Mouse (Mus musculus) kidney, adult 18-20 months (tissue): ENCODE measurements around the gene Fgfr1op2.

Source experiments
- DNase-seq: peaks from one replicate; pipeline ENCODE4 v3.0.0; 2021

Fgfr1op2 gene

DNA sequence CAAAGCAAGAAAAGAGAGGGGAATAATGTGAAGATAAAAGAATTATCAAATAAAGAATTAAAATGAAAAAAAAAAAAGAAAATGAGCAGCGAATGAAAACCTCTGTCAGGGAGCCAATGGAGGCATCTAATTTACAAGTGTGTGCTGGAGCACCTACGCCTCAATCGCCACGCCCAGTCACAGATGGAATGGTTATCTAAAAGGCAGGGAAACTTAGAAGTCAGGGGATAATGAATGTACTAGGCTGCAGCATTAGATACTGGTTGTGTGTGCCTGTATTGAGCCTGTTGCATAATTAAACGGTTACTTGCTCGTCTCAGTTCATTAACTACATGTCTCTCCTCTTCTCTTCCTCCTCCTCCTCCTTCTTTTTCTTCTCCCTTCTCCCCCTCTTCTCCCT, 34.4 kb downstream of the Fgfr1op2 start:
- no peak for DNase-seq

DNA sequence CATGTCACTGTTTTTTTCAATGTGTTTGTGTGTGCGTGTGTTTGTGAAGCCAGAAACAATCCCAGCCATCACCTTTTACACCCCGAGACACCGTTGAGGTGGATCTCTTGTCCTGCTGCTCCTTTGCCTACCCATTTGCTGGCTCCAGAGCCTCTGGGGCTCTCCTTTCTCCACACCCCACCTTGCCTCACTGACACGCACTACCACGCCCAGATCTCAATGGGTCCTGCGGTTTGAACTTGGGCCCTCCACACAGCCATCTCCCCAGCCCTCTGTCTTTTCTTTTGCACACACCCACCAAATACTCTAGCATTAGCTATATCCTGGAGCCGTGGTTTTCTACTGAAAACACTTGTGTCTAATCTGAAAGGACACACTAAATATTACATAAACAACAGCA, 34.9 kb downstream of the Fgfr1op2 start:
- DNase-seq = no peak

GRCm38 (mm10) chr6:146612736-146613135, 35.7 kb downstream of the Fgfr1op2 start:
- DNase-seq = no peak

DNA sequence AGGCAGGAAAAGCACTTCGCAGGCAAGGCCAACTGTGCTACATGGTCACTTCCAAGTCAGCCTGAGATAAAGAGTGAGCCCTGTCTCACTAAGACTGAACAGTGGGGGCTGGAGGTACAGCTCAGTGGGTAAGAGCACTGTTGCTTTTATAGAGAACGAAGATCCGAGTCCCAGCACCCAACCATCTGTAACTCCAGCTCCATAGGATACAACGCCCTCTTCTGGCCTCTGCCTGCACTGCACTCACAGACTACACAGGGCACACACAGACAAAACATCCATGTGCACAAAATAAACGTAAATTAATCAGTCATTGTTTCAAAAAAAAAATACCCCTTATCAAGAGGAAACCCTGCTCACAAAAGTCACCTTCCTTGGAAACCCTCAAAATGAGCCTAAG, 36.9 kb downstream of the Fgfr1op2 start:
- DNase-seq = no peak

DNA sequence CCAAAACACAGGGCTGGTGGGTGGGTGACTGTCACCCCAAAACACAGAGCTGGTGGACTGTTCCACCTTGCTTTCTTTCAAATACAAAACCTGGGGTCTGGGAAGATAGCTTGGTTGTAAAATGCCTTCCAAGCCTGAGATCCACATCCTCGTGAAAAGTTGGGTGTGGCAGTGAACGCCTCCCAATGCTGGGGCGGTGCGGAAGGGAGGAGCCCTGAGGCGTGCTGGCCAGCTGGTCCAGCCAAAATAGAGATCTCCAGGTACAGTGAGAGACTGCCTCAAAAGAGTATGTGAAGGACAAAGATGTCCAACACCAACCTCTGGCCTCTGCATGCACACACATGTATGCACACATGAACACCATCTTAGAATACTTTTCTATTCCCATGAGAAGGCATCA, 37.5 kb downstream of the Fgfr1op2 start:
- DNase-seq = no peak

- DNase-seq = no peak
Observed at GRCm38 (mm10) chr6:146615891-146616290, 38.9 kb downstream of the Fgfr1op2 start.

- DNase-seq = no peak
Observed at GRCm38 (mm10) chr6:146616670-146617069, 39.7 kb downstream of the Fgfr1op2 start.

DNA sequence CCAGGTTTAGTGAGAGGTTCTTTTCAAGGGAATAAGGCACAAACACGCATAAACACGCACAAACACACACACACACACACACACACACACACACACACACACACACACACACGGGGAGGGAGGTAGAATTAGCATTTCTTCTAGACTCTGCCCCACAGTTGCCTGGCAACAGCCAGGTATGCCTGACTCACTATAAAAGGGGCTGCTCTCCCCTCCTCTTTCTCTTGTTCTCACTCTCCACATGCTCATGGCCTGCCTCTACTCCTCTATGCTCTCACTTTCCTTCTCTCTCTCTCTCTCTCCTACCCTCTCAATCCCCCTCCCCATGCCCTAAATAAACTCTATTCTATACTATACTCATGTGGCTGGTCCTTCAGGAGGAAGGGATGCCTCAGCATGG, 51.1 kb downstream of the Fgfr1op2 start:
- DNase-seq = no peak

DNA sequence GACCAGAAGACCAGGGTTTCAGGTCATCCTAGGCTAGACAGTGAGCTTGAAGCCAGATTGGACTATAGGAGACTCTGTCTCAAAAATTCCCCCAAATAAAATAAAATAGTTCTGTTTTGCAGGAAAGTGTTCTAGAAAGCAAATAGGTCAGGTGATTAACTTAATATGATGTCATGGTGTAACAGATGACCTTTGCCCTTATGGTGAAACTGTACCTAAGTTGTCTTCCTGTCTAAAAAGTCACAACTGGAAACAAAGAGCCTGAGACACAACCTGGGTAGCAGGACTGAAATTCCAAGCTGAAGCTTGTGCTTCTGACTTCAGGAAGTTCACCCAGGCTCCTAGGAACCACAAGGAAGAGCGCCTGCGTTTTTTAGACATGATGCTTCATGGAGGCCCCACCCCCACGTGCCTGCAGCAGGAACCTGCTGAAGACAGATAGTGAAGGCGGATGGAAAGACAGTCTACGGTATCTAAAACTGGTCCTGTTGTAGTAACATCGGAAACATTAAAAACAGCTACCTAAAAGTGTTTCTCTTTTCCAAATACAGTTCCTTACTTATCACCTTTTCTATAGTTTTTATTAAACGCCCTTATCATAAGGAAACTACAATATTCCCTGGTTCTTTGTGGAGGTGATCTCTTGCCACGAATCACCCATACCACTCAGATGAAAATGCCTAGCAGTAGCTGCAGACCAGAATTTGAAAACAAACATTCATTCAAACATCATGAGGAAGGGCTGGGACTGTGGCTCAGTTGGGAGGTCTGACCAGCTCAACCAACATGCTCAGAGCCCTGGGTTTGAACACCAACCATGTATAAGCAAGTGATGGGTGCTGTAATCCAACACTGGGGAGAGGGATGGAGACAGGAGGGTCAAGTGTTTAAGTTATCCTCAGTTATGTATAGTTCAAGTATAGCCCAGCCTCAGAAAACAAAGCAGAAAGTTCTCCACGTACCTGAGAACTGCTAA, 53.1 kb downstream of the Fgfr1op2 start:
- no peak for DNase-seq

DNA sequence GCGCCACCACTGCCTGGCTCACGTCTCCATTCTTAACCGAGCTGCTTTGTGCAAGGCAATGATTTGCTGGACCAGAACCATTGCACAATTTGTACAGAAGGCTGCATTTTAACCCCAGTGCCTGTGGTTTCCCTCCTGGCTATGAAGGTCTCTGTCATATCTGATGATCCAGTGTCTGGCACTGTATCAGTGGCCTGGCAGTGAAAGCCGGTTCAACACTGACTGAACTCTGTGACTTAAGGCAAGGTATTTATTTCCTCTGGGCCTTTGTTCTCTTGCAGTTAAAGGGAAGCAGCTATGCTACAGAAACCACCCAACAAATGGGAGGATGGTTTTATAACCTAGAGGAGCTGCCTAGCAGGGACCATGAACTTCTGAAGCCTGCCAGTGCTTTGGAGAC, 54.0 kb downstream of the Fgfr1op2 start:
- peak; percentile 50 for DNase-seq

GRCm38 (mm10) chr6:146631847-146632246, 54.8 kb downstream of the Fgfr1op2 start:
- DNase-seq = no peak

- DNase-seq = no peak
Observed at GRCm38 (mm10) chr6:146632403-146632802, 55.4 kb downstream of the Fgfr1op2 start.

DNA sequence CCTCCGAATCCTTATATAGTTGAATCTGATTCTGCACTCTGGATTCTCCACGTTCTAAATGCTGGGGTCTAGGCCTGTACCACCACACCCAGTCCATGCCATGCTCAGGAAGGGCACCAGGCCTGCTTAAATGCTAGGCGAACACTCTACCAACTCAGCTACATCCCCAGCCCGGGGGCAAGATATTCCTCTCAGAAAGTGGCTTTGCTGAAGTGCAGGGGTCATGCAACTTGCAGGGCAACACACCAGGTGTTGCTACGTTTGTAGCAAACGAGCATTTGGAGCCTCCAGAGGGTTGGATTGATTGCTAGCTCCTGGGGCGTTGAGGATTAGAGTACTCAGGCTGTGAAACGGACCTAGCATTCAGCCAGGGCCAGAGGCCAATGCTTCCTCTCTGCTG, 56.1 kb downstream of the Fgfr1op2 start:
- peak; percentile 39 for DNase-seq

DNA sequence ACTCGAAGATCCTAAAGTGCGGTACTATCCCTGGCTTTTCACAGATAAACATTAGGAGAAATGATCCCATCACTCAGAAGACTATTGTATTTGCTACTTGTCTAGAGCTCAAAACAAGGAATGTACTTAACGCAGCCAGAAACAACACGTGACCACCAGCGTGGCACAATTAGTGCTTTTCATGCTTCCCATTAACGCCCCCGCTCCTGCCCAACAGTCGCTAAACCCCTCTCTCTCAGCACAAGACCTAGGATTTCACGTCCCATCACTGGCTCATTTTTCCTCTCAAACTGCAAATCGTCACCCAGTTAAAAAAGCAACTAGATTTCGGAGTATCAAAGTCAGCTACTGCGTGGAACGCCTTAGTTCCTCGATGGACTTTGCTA, 56.6 kb downstream of the Fgfr1op2 start:
- DNase-seq = peak; percentile 58

DNA sequence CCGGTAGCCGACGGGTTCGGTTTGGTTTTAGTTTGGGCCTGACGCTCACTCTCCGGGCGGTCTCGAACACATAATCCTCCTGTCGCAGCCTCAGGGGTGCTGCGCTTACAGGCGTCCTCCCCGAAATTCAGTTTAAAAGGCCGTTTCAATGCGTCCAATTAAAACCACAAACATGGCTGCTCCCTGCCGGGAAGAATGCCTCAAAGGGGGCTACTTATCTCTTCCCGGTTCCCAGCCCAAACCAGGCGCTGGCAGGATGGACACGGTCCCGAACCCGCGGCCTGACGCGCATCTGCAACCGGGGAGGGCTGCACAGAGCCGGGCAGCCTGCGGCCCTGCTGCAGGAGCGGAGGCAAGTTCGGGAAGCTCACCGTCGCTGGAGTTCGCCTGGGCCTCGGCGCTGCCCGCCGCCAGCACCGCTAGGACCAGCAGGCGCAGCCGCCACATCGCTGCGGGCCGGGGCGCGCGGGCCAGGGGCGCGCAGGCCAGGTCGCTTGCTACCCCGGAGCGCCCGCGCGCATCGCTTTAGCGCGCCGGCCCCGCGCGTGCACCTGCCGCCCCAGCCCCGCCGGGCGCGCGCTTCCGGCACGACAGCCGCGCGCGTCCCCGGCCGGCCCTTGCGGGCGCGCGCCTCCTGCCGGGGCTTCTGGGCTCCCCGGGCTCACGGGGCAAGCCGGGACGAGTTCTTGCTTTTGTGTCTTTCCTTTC, 57.2 kb downstream of the Fgfr1op2 start:
- peak; percentile 78 for DNase-seq

DNA sequence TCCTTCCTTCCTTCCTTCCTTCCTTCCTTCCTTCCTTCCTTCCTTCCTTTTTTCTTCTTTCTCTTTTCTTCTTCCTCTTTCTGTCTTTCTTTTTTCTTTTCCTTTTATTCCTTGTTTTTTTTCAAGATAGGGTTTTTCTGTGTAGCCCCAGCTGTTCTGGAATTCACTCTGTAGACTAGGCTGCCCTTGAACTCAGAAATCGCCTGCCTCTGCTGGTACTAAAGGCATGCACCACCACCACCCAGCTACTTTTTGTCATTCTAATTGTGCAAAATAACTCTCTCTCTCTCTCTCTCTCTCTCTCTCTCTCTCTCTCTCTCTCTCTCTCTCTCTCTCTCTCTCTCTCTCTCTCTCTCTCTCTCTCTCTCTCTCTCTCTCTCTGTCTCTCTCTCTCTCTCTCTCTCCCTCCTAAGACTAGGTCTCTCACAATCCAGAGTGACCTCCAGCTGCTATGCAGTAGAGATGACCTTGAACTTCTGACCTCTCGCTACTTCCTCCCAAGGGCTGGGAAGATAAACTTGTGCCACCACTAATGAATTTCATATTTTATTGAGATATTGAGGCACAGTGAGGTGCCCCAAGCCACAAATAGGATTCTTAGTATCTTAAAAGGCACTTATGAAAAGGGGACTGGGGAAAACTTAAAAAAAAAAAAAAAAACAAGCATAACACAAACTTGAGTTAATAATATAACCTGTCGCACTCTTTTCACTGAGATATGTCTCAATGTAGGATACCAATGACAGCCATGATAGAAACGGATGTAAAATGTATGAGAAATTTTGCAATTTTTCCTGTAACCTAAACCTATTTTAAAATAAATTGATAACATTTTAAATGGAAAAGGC, 58.0 kb downstream of the Fgfr1op2 start:
- DNase-seq = no peak

GRCm38 (mm10) chr6:146636482-146636881, 59.5 kb downstream of the Fgfr1op2 start:
- DNase-seq = no peak

DNA sequence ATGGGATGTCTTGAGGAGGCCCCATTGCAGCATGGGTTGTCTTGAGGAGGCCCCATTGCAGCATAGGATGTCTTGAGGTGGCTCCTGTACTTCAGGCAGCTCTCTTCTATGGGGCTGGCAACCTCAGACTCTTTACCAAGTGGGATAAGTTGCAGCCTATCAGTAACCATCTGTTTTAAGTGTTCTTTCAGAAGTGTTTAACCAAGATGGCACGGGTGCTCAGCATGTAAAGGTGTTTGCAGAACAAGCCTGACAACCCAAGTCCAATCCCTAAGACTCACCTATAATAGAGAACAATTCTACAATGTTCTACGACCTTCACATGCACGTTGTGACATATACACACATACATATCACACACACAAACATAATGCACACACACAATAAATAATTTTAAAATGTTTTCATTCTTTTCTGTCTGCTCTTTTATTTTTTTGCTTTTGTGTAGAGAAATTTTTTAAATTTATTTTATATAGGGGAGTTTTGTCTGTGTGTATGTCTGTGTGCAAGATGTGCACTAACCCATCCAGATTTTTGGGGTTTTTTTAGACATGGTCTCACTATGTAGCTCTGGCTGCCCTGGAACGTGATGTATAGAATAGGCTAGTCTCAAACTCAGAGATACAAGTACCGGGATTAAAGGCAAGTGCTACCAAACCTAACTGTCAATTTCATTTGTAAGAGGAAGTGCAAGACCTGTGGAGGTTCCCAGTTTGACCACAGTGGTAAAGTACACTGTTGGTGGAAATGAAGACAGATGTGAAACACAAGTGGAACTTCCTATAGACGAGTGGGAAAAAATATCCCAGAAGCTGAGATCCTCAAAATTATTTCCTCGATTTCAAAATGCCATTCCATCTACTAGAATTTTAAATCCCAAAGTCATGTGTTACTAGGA, 63.3 kb downstream of the Fgfr1op2 start:
- no peak for DNase-seq

GRCm38 (mm10) chr6:146640991-146641390, 64.0 kb downstream of the Fgfr1op2 start:
- DNase-seq = no peak

- DNase-seq = no peak
Observed at GRCm38 (mm10) chr6:146641621-146642210, 64.7 kb downstream of the Fgfr1op2 start.
